Mouse (Mus musculus): ENCODE results near the gene Nrg3.

The Nrg3 gene

DNA sequence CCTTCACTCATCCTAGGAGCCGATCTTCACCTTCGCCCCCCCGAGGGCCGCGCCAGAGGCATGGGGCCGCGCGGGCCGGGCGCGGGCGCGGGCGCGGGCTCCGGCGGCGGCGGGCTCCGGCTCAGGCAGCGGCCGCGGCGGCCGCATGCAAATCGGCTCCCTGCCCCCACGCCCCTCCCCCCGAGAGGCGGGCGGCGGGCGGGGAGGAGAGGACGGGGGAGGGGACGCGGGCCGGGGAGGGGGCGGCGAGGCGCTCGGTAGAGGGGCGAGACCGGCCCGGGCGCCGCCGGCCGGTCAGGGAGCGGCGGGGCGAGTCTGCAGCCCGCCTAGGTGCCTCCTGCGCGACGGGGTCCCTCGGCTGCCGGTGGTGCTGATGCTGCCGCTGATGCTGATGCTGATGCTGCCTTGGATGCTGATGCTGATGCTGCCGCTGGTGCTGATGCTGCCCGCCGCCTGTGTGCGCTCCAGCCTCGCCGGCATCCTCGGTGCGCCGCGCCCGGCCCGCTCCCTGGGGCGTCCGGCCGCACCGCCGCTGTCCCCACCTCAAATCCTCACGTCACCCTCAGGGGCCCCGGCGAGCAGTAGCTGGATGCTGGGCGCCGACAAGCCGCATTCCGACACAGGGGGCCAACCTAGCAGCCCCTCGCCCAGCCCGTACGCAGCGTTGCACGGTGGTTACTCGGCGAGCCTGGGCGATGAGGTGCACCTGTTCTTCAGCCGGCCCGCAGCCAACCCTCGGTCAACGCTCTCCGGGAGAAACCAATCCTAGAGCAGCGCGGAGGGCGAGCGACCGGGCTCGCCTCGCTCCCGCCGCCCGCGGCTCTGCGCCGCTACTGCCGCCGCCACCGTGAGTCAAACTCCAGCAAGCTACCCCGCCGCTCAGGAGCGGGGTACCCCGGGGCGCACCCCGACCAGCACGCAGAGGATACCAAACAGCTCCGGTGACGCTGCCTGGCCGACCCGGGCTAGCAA lies at the start of gene Nrg3:
TSS of gene Nrg3 (minus strand) at position 299 of the 972 bp plus-strand sequence.
- no peak for DNase-seq (ENCODE audit: low read depth, low spot score)

DNA sequence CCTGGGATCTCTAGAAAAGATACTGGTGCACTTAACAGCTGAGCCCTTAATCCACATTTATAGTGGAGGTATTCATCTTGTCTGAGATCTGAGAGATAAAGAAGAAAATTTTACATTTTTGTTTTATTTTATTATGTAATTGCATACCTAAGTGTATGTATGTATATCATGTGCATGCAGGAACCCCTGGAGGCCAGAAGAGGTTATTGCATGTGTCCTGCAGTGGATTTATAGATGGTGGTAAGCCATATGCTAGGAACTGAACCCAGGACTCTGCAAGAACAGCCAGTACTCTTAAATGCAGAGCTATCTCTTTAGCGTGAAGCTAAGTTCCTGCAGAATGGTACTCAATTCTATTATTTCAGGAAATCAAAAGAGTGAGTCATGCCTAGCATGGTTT lies 36.1 kb upstream of the Nrg3 start:
- DNase-seq (ENCODE audit: low read depth, low spot score), result no peak

DNA sequence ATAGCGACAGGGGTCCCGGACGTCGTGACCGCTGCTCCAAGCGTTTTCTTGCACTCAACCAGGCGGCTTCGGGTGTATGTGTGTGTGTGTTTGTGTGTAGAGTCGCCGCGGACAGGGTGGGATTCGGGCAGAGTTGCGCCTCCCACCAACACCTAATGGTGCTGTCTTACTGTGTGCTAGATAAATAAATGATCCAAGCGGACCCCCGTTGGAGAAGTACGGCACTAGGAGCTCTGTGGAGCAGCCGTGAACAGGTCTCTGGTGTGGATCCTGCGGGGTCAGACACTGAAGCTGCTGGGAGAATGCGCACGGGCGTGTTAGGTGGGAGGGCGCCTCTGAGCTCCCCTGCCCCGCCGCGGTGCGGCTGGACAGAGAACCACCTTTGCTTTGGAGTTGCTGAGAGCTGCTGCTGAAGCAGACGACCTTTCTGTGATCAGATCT lies 903 bp upstream of the Nrg3 start:
- DNase-seq (ENCODE audit: low read depth, low spot score), result no peak

DNA sequence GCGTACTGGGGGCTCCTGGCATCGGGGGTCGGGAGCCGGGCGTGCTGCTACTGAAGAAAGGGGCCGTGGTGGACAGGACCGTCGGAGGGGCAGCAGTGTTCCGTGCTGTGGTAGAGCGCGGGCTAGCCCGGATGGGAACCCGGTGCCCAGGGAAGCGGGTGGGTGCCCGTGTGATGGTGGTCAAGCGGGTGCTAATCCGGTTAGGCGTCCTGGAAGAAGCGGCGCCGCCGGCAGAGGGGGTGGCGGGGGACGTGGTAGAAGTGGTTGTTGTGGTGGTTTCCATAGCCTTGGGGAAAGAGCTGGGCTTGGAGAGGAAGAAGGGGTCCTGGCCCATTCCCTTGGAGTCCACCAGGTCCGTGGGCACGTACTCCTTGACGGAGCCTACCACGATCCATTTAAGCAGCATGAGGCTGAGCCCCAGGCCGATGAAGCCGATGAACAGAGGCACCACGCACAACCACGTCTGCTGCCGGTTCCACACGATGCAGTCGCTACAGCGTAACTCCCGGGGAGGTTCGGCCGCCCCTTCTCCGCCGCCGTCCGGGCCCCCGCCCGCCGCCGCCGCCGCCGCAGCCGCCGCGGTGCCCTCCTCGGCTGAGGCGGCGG lies 639 bp downstream of the Nrg3 start:
- no peak for DNase-seq (ENCODE audit: low read depth, low spot score)

DNA sequence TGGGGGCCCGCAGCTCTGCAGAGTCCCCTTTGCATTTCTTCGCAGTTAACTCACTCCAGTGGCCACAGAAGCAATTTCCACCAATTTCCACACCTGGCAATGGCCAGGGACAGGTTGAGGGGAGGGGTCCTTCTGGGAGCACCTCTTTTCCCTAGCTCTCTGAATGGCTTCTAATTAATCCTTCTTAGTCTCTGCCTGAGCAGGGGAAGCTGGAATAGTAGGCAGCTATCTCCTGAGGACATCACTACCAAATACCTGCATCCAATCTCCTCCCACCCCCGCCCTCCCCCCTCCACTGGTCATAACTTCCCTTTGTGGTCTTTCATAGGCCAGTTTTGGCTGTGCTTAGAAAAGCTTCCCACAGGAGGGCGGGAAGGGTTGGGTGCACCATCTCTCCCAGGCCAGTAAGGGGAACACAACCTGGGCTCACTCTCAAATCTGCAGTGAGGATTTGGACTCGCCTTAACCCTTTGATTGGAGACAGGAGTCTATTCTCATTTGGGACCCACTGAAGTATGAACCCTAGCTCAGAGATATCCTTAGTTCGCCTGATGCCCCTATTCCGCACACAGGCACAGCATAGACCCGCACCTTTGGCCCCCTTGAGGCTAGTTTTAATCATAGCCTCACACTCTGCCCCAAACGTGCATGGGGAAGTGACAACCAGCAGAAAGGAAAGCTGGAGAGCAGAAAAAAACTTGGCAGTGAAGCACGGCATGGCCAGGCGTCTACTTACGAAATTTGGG lies 1.5 kb downstream of the Nrg3 start:
- no peak for DNase-seq (ENCODE audit: low read depth, low spot score)

DNA sequence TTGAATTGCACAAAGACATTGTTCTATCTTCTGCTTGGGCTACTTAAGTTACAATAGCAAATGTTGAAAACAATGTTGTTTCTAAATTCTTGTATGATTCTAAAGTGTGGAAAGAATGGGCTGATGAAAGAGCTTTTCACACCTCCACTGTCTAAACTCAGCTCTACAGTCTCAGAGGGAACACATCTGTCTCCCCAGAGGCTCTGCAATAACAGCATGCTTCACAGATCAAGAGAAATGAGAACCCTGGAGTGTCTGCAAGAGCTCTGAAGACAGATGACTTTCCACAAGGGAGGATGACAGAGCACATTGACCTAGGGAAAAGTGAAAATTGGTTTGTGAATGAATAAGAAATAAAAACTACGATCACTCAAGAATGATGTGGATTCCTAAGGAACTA lies 27.4 kb downstream of the Nrg3 start:
- DNase-seq (ENCODE audit: low read depth, low spot score), result no peak

DNA sequence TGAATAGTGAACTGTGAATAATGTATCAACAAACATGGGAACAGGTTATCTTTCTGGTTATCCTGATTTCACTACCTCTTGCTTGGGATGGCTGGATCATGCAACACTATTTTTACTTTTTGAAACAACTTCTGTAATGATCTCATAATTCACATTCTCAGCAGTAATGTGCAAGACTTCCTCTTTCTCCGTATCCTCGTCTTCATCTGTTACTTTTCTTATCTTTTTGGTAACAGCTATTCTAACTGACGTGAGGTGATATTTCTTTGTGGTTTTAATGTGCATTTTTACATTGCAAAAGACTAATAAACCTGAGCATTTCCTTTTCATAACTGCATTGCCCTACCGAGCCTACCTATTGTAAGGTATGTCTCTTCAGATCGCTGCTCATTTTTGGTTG lies 44.4 kb downstream of the Nrg3 start:
- no peak for DNase-seq (ENCODE audit: low read depth, low spot score)

DNA sequence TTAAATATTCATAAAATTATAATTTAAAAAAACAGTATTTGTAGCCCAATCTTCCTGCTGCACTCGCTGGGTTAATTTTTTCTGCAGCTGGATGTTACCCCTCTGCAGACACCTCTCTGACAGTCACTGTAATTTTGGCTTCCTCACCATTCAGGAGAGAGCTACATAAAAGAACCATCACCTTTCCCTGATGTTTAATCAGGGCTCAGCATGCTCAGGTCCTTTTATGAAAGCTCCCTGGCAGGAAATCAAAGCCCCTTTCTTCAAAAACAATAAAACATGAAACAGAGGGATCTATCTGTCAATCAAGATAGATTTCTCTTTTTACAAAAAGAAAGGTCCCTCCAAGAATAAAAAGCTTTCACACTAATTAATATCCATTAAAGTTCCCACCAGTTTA lies 51.0 kb downstream of the Nrg3 start:
- DNase-seq (ENCODE audit: low read depth, low spot score), result no peak

DNA sequence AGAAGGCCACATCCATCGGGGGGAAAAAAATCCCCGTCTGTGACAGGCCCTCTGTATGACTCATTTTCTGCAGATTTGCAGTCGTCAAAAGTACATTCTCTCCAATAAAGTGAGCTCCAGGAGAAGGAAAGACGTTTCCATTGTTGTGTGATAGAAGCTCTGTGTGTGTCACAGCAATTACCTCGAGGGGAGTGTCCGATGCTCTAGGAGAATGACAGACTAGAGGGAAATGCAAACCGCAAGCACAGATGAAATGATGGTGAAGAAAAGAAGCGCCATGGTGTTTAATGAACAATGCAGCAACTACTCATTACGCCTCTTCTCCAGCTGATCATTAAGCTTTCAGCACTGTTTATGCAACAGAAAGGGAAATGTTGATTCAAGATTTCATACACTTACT lies 59.6 kb downstream of the Nrg3 start:
- DNase-seq (ENCODE audit: low read depth, low spot score), result peak; percentile 6

DNA sequence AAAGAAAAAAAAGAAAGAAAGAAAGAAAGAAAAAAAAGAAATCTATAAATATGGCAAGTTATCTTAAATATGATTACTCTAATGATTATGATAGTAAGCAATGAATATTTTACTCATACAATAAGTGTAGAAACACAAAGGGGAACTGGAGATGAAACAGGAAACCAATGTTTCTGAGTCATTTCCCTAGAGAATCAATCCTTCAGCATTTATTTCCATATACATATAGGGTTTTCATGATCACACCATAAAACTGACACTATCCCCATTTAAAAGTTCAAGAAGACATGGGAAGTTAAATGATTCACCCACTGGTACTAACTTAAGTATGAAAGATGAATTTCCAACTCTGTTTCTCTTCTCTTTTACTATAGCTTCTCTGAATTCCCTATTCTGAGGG lies 86.0 kb downstream of the Nrg3 start:
- no peak for DNase-seq (ENCODE audit: low read depth, low spot score)

DNA sequence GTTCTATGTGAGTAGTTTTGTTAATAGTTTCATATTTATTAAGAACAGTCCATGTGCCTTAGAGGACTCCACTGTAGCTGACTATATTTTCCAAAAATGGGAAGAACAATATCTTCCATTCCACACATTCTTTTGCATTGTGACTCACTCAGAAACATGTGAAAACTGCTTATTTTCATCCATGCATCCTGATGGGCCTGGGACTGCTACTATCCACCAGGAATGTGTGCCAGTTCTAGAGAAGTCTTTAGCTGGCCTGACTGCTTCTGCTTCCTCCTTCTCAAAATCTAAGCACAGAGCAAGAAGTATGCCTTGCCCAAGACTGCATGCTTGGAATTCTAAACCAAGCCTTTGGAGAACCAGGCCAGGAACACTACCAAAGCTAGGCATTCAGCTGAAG lies 91.6 kb downstream of the Nrg3 start:
- no peak for DNase-seq (ENCODE audit: low read depth, low spot score)

DNA sequence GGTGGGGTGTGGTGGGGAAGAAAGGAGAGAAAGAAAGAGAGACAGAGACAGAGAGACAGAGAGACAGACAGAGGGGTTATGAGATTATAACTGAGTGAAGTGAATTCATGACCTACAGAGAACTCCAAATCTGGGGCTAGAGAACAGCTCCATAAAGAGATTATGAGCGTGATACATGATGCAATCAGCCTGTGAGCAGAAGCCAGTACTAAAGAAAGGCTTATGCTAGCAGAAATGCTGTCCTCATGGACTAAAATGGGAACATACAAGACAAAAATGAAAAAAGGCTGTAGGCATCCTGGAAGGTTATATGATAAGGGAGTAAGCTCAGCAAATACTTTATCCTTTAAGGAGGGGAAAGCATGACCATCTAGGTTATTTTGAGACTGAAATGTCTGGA lies 99.7 kb downstream of the Nrg3 start:
- DNase-seq (ENCODE audit: low read depth, low spot score), result no peak

DNA sequence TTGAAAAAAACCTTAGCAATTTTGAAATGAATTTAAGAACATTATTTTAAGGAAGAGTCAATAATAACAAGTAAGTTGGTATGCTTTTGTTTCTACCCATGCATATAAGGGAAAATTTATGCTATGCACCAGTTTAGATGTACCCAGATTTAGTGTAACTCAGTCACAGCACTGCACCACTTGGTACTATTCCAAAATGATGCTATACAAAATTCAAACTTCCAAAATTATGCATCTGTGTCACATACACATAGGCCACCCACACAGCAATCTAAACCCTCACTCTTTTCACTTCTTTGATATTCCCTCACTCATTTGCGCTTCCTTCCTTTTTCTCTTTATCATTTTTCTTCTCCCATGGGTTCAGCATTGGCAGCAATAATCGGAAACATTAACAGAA lies 116.6 kb downstream of the Nrg3 start:
- no peak for DNase-seq (ENCODE audit: low read depth, low spot score)

DNA sequence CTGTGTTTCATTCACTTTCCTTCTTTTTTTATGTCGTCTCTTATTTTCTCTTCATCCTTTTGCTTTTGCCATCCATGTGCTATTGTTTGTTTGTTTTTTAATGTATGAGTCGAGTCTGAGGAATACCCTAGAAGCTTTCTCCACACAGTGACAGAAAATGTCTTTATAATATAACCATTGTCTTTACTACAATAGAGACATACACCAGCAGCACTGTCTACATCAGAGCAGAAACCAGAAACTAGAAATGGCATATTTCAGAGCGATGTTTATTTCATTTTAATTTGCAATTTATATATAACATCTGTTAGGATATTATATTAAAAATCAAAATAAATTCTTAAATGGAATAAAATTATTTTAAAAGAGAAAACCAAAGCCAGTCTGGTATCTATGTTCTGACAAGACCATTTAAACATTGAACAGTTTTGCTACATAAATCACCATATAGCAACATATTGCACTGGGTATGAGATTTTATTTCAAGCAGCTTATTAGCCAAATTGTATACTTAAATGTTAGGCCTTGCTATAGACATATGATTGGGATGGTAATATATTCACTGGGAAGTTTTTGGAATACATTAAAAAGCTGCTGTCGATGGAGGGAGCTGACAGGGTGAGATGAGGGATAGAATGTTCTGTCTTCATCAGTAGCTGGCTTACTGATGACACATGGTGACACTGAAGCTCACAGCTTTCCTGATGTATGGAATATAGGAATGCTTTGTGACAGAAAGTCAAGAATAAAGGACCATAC lies 120.7 kb downstream of the Nrg3 start:
- DNase-seq (ENCODE audit: low read depth, low spot score), result no peak

DNA sequence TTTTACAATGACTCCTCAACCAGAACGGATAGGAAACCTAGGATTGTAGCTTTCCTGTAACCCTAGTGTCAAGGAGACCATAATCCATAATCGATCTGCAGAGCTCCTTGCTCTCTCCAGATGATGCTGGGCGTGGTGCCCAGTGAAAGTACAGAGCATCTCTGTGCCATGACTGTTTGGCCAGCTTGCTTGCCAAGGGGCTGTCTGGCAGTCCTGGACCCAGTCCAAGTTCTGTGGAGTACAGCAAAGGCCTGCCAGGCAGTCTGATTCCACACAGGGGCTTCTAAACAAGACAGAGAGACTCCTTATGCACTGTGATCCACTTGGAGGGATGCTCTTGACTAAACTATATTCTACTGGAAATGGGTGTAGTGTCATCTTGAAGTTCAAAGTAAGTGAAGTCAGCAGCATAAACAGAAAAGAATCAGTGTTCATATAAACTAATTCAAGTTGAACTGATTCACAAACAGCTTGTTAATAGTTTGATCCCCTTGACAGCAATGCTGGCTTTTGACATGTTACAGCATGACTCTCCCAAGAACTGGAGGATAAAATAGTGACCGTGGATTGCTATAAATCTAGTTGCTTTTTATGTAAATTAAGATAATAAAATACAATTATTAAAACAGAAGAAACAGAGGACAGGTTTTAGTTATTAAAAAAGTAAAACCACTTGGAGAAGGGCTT lies 155.3 kb downstream of the Nrg3 start:
- DNase-seq (ENCODE audit: low read depth, low spot score), result peak; percentile 74

DNA sequence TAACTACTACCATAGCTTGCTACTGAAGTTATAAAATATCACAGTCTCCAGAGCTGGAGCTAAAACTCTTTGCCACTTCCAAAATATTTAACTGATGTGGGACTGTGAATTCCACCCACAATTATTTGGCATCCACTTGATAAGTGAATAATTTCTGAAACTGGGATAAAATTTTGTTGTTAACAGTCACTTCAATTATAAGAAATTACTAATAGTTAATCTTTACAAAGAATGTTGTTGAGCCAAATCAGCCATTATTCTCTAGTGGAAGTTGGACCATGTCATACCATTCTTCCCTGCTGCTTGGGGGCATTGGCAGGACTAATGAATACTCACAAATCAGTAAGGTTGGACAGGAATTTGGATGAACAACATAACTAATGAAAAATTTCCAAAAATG lies 158.8 kb downstream of the Nrg3 start:
- no peak for DNase-seq (ENCODE audit: low read depth, low spot score)

DNA sequence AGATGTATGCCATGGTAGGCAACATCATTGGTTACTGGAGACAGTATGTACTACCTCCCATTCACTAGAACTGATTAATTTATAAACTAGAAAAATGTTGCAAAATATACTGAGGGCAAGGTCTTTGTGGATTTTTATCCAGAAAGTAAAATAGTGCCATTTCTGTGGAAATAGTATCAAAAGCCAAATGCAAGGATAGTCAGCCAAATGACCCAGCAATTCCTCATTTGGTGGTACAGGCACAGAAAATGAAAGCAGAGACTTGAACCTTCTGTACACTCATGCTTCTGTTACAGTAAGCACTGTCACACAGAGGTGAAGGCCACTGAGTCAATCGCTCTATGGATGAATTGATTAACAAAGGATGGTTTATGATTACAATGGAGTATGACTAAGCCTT lies 207.8 kb downstream of the Nrg3 start:
- no peak for DNase-seq (ENCODE audit: low read depth, low spot score)

DNA sequence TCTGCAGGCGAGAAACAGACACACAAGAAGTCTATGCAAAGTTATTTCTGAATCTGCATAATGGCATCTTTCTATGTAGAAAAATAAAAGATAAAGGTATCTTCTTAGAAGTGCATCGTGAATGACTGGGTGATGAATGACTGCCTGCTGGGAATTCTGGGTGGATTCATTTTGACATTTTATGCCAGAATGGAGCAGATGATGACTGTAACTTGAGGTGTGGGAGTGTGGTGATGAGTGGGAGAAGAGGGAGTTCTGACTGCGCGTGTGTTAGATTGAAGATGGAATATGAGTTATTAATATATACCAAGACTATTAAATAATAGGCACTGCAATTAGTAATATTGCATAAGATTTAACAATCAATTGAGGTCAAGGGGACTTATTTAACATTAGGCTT lies 208.5 kb downstream of the Nrg3 start:
- DNase-seq (ENCODE audit: low read depth, low spot score), result no peak

DNA sequence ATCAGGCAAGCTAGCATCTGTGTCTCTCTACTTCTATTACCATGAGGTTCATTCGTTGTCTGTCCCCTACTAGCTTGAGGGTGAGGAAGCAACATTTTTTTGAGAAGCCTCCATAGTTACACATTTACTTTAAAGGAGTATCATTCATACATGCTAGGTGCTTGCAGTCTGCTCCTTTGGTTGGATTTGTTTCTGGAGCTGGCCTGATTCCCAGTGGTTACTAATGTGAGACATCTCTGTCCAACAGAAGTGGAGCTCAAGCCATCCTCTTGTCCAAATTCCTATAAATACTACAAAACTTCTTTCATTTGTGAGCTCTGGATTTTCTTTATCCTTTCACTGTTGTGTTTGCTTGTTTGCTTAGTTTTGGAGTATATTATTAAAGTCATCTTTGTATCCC lies 211.9 kb downstream of the Nrg3 start:
- no peak for DNase-seq (ENCODE audit: low read depth, low spot score)

DNA sequence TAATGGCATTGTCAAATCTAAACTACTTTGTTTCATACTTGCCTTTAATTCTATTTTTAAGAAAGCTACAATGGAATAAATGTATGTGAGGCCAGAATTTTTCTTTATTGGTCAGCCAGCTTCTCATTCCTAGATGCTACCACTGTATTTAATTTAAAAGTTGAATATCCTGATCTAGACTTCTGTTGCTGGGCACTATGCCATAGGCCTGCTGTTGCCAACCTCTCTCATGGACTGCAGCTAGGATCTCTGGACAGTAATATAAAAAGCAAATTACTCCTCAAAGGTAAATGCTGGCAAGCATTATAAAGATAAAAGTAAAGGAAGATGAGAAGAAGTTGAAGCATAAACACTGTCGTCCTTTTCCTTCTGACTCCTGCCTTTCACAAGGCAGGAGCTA lies 217.5 kb downstream of the Nrg3 start:
- no peak for DNase-seq (ENCODE audit: low read depth, low spot score)

DNA sequence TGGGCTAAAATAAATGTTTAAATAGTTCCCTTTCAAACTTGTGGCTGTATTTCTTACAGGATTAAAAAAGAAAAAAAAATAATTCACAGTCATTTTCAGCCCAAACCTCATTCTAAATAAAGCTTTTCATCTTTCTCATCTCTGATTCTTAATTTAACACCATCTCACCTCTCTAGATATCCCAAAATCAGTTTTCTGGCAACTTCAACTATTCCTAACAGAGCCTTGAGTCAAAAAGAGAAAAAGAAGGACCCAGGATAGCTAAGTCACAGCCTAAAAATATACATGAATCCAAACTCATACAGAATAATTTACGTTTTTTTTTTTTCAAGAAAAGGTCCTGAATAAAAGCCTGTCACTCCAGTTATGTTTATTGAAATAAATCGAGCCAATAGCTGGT lies 232.6 kb downstream of the Nrg3 start:
- no peak for DNase-seq (ENCODE audit: low read depth, low spot score)
